Mouse (Mus musculus): ENCODE results near the gene Rab11fip5. TPM values are rescaled to one million over a fixed set of nuclear protein-coding genes. Genes with fewer than 3 reads are reported as not detected.

The Rab11fip5 gene
- polyA plus RNA-seq, 1 experiment, result 13.5 TPM

DNA sequence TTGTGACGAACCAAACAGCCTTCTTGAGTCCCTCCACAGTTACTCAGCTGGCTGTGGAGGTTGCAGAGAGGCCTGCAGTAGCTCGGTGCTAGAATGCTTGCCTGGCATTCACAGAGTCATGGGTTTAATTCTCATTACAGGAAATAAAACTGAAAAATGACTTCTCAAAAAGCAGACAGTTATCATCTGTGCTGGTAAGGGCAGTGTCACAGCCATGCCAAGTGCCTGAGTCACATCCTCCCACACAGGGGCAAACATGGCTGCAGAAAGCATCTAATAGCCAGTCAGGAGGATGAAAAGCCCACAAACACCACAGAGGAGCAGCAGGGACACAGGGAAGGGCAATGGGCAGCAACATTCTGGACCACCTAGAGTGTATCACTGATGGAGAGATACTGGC is 8.4 kb upstream of the Rab11fip5 start:
- no peaks in the 10 kb centered on the region for H3K36me3 ChIP-seq (ENCODE audit: control insufficient read depth, insufficient read depth, low read length)
- H3K4me1 ChIP-seq (replicated peaks; ENCODE audit: control insufficient read depth, insufficient read depth, low read length), result peaks cover 11% of the 10 kb centered on the region
- H3K27ac ChIP-seq (ENCODE audit: control insufficient read depth, insufficient read depth, low read length), result no peak overlapping the region
- 85% methylated on average over 2 of the region's 2 CpGs for WGBS
- no peak for DNase-seq
- TF ChIP-seq CTCF (IDR thresholded peaks at IDR 0.05; ENCODE audit: borderline replicate concordance, control insufficient read depth, extremely low read depth, insufficient read depth, low read length, poor library complexity) (no peak), POLR2A (IDR thresholded peaks at IDR 0.05; ENCODE audit: control insufficient read depth, extremely low read depth, insufficient read depth, low read length, poor library complexity) (no peak)
- no peak overlapping the region for H3K4me3 ChIP-seq (ENCODE audit: control insufficient read depth, insufficient read depth, low read length)
- H3K27me3 ChIP-seq (ENCODE audit: control insufficient read depth, insufficient read depth, low read length), result no peaks in the 10 kb centered on the region

DNA sequence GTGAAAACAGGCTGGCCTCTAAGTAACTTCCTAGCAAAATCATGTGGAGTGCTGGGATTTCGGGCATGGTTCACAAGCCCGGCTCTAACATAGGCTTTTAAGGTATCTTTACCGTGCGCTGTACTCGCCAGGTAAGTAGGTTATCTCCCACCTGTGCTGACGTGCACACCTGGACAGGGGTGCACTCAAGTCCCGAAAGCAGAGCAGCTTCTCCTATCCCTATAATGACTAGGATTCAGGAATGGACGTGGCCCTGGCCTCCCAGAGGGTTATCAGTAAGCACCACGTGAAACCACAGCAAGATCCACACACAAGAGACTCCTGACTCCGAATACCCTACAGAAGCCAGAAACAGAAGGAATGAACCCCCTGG is 7.2 kb upstream of the Rab11fip5 start:
- WGBS, result 96% methylated on average over 10 of the region's 10 CpGs

DNA sequence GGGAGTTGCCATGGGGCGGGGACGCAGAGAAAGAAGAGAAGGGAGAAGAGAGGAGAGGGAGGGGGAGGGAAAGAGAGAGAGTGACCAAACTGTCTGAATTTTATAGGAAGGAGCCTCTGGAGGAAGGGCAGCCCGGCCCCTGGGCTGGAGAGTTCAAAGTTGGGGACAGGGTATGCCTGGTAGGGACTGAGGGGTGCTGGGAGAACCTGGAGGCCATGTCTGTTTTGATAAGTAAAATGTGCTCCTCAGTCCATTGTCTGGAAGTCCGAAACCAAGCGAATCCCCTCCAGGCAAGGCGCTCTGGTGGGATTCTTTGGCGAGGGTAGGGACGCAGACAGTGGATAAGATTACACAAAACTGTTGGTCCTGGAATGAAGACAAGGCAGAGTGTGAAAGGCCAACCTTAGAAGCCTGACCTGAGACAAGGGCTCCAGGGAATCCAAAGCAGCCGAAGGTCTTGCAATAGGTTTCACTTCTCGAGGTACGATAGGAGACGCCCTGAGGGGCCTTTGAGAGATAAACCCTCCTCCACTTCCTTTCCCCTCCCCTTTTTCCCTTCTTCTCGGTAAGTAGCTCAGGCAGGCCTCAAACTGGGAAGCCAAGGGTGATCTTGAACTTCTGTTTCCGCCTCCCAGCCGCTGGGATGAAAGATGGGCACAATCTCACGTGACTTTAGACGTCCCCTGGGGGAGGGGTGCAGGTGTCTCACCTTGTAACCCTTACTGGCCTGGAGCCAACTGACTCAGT is 6.6 kb upstream of the Rab11fip5 start:
- H3K4me1 ChIP-seq (replicated peaks; ENCODE audit: control insufficient read depth, insufficient read depth, low read length), result peaks cover 11% of the 10 kb centered on the region
- no peak overlapping the region for H3K27ac ChIP-seq (ENCODE audit: control insufficient read depth, insufficient read depth, low read length)
- no peak overlapping the region for H3K4me3 ChIP-seq (ENCODE audit: control insufficient read depth, insufficient read depth, low read length)
- no peak; the same call in 1 of the 2 replicates for TF ChIP-seq CTCF (IDR thresholded peaks at IDR 0.05; ENCODE audit: borderline replicate concordance, control insufficient read depth, extremely low read depth, insufficient read depth, low read length, poor library complexity)
- TF ChIP-seq POLR2A (IDR thresholded peaks at IDR 0.05; ENCODE audit: control insufficient read depth, extremely low read depth, insufficient read depth, low read length, poor library complexity), result no peak
- no peak for DNase-seq
- no peaks in the 10 kb centered on the region for H3K36me3 ChIP-seq (ENCODE audit: control insufficient read depth, insufficient read depth, low read length)
- 42% methylated on average over 17 of the region's 17 CpGs for WGBS
- no peaks in the 10 kb centered on the region for H3K27me3 ChIP-seq (ENCODE audit: control insufficient read depth, insufficient read depth, low read length)

More for the DNA sequence above, 7.2 kb upstream of the Rab11fip5 start:
- no peak overlapping the region for H3K4me3 ChIP-seq (ENCODE audit: control insufficient read depth, insufficient read depth, low read length)
- no peaks in the 10 kb centered on the region for H3K36me3 ChIP-seq (ENCODE audit: control insufficient read depth, insufficient read depth, low read length)
- no peak overlapping the region for H3K27ac ChIP-seq (ENCODE audit: control insufficient read depth, insufficient read depth, low read length)
- H3K4me1 ChIP-seq (replicated peaks; ENCODE audit: control insufficient read depth, insufficient read depth, low read length), result peaks cover 11% of the 10 kb centered on the region
- DNase-seq, result no peak
- no peaks in the 10 kb centered on the region for H3K27me3 ChIP-seq (ENCODE audit: control insufficient read depth, insufficient read depth, low read length)
- TF ChIP-seq CTCF (IDR thresholded peaks at IDR 0.05; ENCODE audit: borderline replicate concordance, control insufficient read depth, extremely low read depth, insufficient read depth, low read length, poor library complexity), result no peak
- TF ChIP-seq POLR2A (IDR thresholded peaks at IDR 0.05; ENCODE audit: control insufficient read depth, extremely low read depth, insufficient read depth, low read length, poor library complexity), result no peak

DNA sequence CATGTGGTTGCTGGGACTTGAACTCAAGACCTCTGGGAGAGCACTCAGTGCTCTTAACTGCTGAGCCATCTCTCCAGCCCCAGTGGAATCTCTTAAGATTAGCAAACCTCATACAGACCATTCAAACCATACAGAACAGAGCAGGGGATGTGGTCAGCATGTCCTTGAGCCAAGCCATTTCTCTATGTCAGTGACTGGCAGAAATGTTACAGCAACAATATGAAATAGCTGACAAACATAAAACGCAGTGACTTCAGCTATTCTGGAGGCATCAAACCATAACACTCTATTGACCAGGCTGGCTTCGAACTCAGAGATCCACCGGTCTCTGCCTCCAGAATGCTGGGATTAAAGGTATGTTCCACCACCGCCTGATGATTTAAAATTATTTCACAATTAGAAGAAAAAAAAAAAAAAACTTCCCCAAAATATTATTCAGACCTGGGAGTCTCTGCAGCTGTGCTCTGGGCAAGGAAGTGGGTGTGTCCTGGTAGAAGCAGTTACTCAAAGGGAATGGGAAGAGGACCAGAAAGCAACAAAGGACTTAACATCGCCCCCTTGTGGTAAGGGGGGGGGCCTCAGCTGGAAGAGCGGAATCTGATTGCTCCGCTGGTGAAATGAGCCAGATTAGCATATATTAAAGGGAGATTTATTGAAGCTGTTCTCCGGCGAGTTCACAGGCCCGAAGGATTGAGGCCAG is 5.9 kb upstream of the Rab11fip5 start:
- H3K36me3 ChIP-seq (ENCODE audit: control insufficient read depth, insufficient read depth, low read length), result no peaks in the 10 kb centered on the region
- DNase-seq, result peak; percentile 66
- WGBS, result 22% methylated on average over 10 of the region's 10 CpGs
- H3K27me3 ChIP-seq (ENCODE audit: control insufficient read depth, insufficient read depth, low read length), result no peaks in the 10 kb centered on the region
- H3K4me3 ChIP-seq (ENCODE audit: control insufficient read depth, insufficient read depth, low read length), result no peak overlapping the region
- no peak overlapping the region for H3K27ac ChIP-seq (ENCODE audit: control insufficient read depth, insufficient read depth, low read length)
- TF ChIP-seq POLR2A (IDR thresholded peaks at IDR 0.05; ENCODE audit: control insufficient read depth, extremely low read depth, insufficient read depth, low read length, poor library complexity), result no peak
- peak; percentile 17; the same call in 1 of the 2 replicates for TF ChIP-seq CTCF (IDR thresholded peaks at IDR 0.05; ENCODE audit: borderline replicate concordance, control insufficient read depth, extremely low read depth, insufficient read depth, low read length, poor library complexity)
- peaks cover 11% of the 10 kb centered on the region for H3K4me1 ChIP-seq (replicated peaks; ENCODE audit: control insufficient read depth, insufficient read depth, low read length)

DNA sequence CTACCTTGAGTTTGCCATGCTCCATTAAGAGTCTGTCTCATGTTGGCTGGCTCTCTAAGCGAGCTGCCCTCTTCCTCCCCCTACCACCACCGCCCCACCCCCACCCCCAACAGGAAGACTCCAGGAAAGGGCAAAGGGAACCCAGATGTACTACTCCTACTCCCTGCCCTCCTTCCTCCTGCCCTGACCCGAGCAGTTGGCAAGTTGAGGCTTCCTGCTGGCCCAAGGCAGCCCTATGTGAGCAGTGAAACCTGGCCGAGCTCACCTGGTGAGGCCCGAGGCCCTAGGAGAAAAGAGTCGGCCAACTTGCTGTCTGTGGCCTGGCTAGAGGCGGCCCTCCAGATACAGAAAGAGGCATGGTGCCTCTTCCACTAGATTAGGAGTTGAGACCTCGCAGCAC is 4.2 kb upstream of the Rab11fip5 start:
- 64% methylated on average over 8 of the region's 8 CpGs for WGBS
- no peak overlapping the region for H3K27ac ChIP-seq (ENCODE audit: control insufficient read depth, insufficient read depth, low read length)
- peaks cover 20% of the 10 kb centered on the region for H3K4me1 ChIP-seq (replicated peaks; ENCODE audit: control insufficient read depth, insufficient read depth, low read length)
- no peak for DNase-seq
- no peak for TF ChIP-seq CTCF (IDR thresholded peaks at IDR 0.05; ENCODE audit: borderline replicate concordance, control insufficient read depth, extremely low read depth, insufficient read depth, low read length, poor library complexity)
- TF ChIP-seq POLR2A (IDR thresholded peaks at IDR 0.05; ENCODE audit: control insufficient read depth, extremely low read depth, insufficient read depth, low read length, poor library complexity), result no peak
- no peaks in the 10 kb centered on the region for H3K36me3 ChIP-seq (ENCODE audit: control insufficient read depth, insufficient read depth, low read length)
- no peak overlapping the region for H3K4me3 ChIP-seq (ENCODE audit: control insufficient read depth, insufficient read depth, low read length)
- no peaks in the 10 kb centered on the region for H3K27me3 ChIP-seq (ENCODE audit: control insufficient read depth, insufficient read depth, low read length)

DNA sequence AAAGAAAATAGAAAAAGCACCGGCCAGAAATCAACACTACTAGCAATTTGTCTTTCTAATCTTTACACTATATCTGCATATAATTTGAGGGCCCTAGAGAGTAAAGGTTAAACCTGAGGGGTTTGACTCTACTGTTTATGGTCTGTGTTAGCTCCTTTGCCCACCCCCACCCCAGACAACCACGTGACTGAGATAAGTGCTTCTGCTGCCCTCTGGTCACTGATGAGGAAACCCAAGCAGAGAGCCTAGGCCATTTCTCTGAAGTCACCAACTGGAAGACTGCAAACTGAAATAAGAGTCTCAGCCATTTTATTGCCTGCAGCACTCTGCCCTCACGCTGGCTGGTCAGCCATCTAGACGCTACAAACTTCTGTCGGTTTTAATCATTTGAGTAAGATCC is 3.4 kb upstream of the Rab11fip5 start:
- H3K27me3 ChIP-seq (ENCODE audit: control insufficient read depth, insufficient read depth, low read length), result no peaks in the 10 kb centered on the region
- no peak overlapping the region for H3K4me3 ChIP-seq (ENCODE audit: control insufficient read depth, insufficient read depth, low read length)
- WGBS, result 91% methylated on average over 5 of the region's 5 CpGs
- peaks cover 20% of the 10 kb centered on the region for H3K4me1 ChIP-seq (replicated peaks; ENCODE audit: control insufficient read depth, insufficient read depth, low read length)
- no peak for DNase-seq
- no peak for TF ChIP-seq POLR2A (IDR thresholded peaks at IDR 0.05; ENCODE audit: control insufficient read depth, extremely low read depth, insufficient read depth, low read length, poor library complexity)
- H3K27ac ChIP-seq (ENCODE audit: control insufficient read depth, insufficient read depth, low read length), result no peak overlapping the region
- no peaks in the 10 kb centered on the region for H3K36me3 ChIP-seq (ENCODE audit: control insufficient read depth, insufficient read depth, low read length)

Data from thymus, adult 2 months (tissue).